Mouse (Mus musculus): Measurements from ENCODE around the gene Cfap54. TPM values are rescaled to one million over a fixed set of nuclear protein-coding genes. Genes with fewer than 3 reads are reported as not detected.

Cfap54 gene
- total and polyA plus RNA-seq, 3 experiments = 1.9 to 16.2 (median 5.1) TPM

DNA sequence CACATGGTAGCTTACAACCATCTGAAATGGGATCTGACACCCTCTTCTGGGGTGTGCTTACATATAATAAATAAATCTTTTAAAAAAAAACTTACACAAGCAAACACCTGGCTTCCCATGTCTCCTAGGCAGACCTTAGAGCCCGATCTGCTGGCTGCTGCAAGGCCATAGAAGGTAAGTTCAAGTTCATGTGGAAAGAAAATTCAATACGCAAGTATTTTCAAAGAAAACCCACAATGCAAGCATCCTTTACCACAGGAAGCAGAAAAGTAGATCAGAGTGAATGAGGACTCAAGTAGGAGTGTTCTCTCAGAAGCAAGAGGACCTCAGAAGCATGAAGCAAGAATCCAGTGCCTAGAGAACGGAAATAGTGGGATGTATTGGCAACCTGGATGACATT lies 39.6 kb downstream of the Cfap54 start:
- Histone ChIP-seq H3K36me3 (replicated peaks) (no peaks in the 10 kb centered on the region), H3K4me1 (ENCODE audit: insufficient read depth, low read depth, low read length) (0 out of 2 replicates have a peak, but pooled peaks cover 3% of the 10 kb centered on the region), H3K4me3 (ENCODE audit: low read depth, low read length) (no peak overlapping the region), H3K9me3 (replicated peaks) (no peaks in the 10 kb centered on the region), H3K27me3 (ENCODE audit: insufficient read depth, low read length) (peaks cover 11% of the 10 kb centered on the region)
- DNase-seq (ENCODE audit: low spot score) (no peak), ATAC-seq (ENCODE audit: extremely low read depth, insufficient number of reproducible peaks, low FRiP score, poor library complexity, severe bottlenecking) (no peak)
- TF ChIP-seq CTCF (IDR thresholded peaks at IDR 0.05; ENCODE audit: low read depth, low read length) (no peak), GATA1 (IDR thresholded peaks at IDR 0.05; ENCODE audit: borderline replicate concordance, low read length) (no peak), TAL1 (conservative IDR thresholded peaks at IDR 0.05; ENCODE audit: low read depth, low read length) (no peak), GATA2 (IDR thresholded peaks at IDR 0.05; ENCODE audit: borderline replicate concordance, low read depth, low read length) (no peak), POLR2AphosphoS5 (IDR thresholded peaks at IDR 0.05; ENCODE audit: insufficient replicate concordance, low read depth, low read length) (no peak)

DNA sequence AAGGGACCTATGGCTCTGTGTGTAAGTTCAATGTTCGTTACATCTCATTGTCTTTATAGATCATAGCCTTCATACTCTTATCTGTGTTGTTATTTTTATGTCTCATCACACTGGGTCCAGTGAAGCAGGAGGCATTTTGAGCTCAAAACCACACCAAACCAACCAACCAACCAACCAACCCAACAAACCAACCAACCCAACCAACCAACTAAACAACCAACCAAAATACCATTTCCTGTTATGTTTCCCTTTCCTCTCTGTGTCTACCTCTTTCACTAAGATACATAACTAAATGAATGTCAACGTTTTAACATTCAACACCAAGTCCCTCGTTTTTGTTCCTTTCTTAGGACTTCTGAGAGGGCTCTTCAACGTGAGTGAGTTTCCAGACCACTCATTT lies 40.0 kb downstream of the Cfap54 start:
- 0 out of 2 replicates have a peak, but pooled peaks cover 3% of the 10 kb centered on the region for H3K4me1 ChIP-seq (ENCODE audit: insufficient read depth, low read depth, low read length)
- no peak for ATAC-seq (ENCODE audit: extremely low read depth, insufficient number of reproducible peaks, low FRiP score, poor library complexity, severe bottlenecking)
- DNase-seq (ENCODE audit: low spot score) = no peak
- H3K36me3 ChIP-seq (replicated peaks) = no peaks in the 10 kb centered on the region
- no peaks in the 10 kb centered on the region for H3K9me3 ChIP-seq (replicated peaks)
- H3K4me3 ChIP-seq (ENCODE audit: low read depth, low read length) = no peak overlapping the region
- TF ChIP-seq TAL1 (conservative IDR thresholded peaks at IDR 0.05; ENCODE audit: low read depth, low read length) (no peak), CTCF (IDR thresholded peaks at IDR 0.05; ENCODE audit: low read depth, low read length) (no peak), POLR2AphosphoS5 (IDR thresholded peaks at IDR 0.05; ENCODE audit: insufficient replicate concordance, low read depth, low read length) (no peak), GATA2 (IDR thresholded peaks at IDR 0.05; ENCODE audit: borderline replicate concordance, low read depth, low read length) (no peak), GATA1 (IDR thresholded peaks at IDR 0.05; ENCODE audit: borderline replicate concordance, low read length) (no peak)
- H3K27me3 ChIP-seq (ENCODE audit: insufficient read depth, low read length) = peaks cover 11% of the 10 kb centered on the region

DNA sequence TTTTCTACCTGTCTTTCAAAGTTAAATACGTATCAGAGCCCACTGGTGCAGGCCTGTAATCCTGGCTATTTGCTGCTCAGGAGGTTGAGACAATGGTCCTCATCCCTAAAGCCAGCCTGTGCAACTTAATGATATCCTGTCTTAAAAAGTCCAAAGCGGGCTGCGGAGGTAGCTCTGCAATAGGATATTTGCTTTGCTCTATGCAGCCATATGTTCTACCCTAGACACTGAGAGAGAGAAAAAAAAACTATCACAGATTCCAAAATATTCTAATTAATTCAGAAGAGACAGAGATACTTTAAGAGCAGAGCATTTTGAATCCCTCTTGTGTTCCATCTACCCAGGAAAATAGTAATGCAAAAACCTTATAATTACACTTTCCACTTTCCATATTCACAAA lies 44.9 kb downstream of the Cfap54 start:
- peaks cover 23% of the 10 kb centered on the region for H3K27me3 ChIP-seq (ENCODE audit: insufficient read depth, low read length)
- H3K4me1 ChIP-seq (ENCODE audit: insufficient read depth, low read depth, low read length) = 0 out of 2 replicates have a peak, but pooled peaks cover 3% of the 10 kb centered on the region
- no peak overlapping the region for H3K4me3 ChIP-seq (ENCODE audit: low read depth, low read length)
- H3K36me3 ChIP-seq (replicated peaks) = no peaks in the 10 kb centered on the region
- no peak for ATAC-seq (ENCODE audit: extremely low read depth, insufficient number of reproducible peaks, low FRiP score, poor library complexity, severe bottlenecking)
- no peak for DNase-seq (ENCODE audit: low spot score)
- TF ChIP-seq POLR2AphosphoS5 (IDR thresholded peaks at IDR 0.05; ENCODE audit: insufficient replicate concordance, low read depth, low read length) (no peak), GATA1 (IDR thresholded peaks at IDR 0.05; ENCODE audit: borderline replicate concordance, low read length) (no peak), CTCF (IDR thresholded peaks at IDR 0.05; ENCODE audit: low read depth, low read length) (no peak), GATA2 (IDR thresholded peaks at IDR 0.05; ENCODE audit: borderline replicate concordance, low read depth, low read length) (no peak), TAL1 (conservative IDR thresholded peaks at IDR 0.05; ENCODE audit: low read depth, low read length) (no peak)
- H3K9me3 ChIP-seq (replicated peaks) = no peaks in the 10 kb centered on the region

DNA sequence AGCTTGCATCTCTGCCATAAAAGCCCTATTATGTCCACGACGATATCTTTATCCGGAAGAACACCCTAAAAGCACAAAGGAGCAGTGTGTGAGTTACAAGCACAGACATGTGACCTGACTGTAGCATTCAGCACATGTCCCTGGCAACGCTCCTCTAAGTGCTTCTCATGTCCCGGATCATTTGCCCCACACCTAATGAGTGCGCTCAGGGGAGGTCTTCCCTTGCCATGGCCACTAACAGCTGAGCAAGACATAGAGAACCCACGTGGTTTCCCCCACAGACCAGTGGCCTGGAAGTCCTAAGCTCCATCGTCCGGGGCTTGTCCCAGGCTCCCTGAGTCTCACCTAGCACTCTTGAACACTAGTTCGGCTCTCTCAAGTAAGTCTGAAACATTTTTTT lies 45.9 kb downstream of the Cfap54 start:
- DNase-seq (ENCODE audit: low spot score) = no peak
- Histone ChIP-seq H3K4me1 (ENCODE audit: insufficient read depth, low read depth, low read length) (0 out of 2 replicates have a peak, but pooled peaks cover 3% of the 10 kb centered on the region), H3K9me3 (replicated peaks) (no peaks in the 10 kb centered on the region), H3K36me3 (replicated peaks) (no peaks in the 10 kb centered on the region), H3K27me3 (ENCODE audit: insufficient read depth, low read length) (peaks cover 23% of the 10 kb centered on the region), H3K4me3 (ENCODE audit: low read depth, low read length) (no peak overlapping the region)
- TF ChIP-seq POLR2AphosphoS5 (IDR thresholded peaks at IDR 0.05; ENCODE audit: insufficient replicate concordance, low read depth, low read length) (no peak), CTCF (IDR thresholded peaks at IDR 0.05; ENCODE audit: low read depth, low read length) (no peak), GATA1 (IDR thresholded peaks at IDR 0.05; ENCODE audit: borderline replicate concordance, low read length) (no peak), GATA2 (IDR thresholded peaks at IDR 0.05; ENCODE audit: borderline replicate concordance, low read depth, low read length) (no peak), TAL1 (conservative IDR thresholded peaks at IDR 0.05; ENCODE audit: low read depth, low read length) (no peak)
- no peak for ATAC-seq (ENCODE audit: extremely low read depth, insufficient number of reproducible peaks, low FRiP score, poor library complexity, severe bottlenecking)

DNA sequence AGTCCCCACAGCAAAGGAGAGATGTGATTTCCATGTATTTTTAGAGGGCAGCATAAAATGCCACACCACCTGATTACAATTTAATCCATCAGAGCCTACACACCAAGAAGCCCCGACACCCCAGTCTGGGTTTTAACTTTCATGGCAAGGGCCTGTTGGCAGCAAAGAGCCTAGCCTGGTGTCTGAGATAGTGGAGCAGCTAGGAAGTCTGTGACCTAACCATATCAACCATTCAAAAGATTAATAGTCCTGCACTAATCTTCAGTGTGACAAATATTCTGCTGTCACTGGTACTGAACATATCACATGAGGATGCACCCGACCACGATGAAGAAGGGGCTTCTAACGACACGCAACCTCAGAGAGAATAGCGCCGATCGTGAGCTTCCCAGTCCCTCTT lies 58.1 kb downstream of the Cfap54 start:
- ATAC-seq (ENCODE audit: extremely low read depth, insufficient number of reproducible peaks, low FRiP score, poor library complexity, severe bottlenecking) (no peak), DNase-seq (ENCODE audit: low spot score) (no peak)
- no peak for TF ChIP-seq TAL1 (conservative IDR thresholded peaks at IDR 0.05; ENCODE audit: low read depth, low read length)
- TF ChIP-seq GATA1 (IDR thresholded peaks at IDR 0.05; ENCODE audit: borderline replicate concordance, low read length) = no peak
- no peak for TF ChIP-seq POLR2AphosphoS5 (IDR thresholded peaks at IDR 0.05; ENCODE audit: insufficient replicate concordance, low read depth, low read length)
- no peak for TF ChIP-seq GATA2 (IDR thresholded peaks at IDR 0.05; ENCODE audit: borderline replicate concordance, low read depth, low read length)
- TF ChIP-seq CTCF (IDR thresholded peaks at IDR 0.05; ENCODE audit: low read depth, low read length) = no peak
- Histone ChIP-seq H3K36me3 (replicated peaks) (no peaks in the 10 kb centered on the region), H3K4me1 (ENCODE audit: insufficient read depth, low read depth, low read length) (no peaks in the 10 kb centered on the region), H3K9me3 (replicated peaks) (no peaks in the 10 kb centered on the region), H3K27me3 (ENCODE audit: insufficient read depth, low read length) (peaks cover 9% of the 10 kb centered on the region; the same call in 1 of the 2 replicates), H3K4me3 (ENCODE audit: low read depth, low read length) (no peak overlapping the region)

DNA sequence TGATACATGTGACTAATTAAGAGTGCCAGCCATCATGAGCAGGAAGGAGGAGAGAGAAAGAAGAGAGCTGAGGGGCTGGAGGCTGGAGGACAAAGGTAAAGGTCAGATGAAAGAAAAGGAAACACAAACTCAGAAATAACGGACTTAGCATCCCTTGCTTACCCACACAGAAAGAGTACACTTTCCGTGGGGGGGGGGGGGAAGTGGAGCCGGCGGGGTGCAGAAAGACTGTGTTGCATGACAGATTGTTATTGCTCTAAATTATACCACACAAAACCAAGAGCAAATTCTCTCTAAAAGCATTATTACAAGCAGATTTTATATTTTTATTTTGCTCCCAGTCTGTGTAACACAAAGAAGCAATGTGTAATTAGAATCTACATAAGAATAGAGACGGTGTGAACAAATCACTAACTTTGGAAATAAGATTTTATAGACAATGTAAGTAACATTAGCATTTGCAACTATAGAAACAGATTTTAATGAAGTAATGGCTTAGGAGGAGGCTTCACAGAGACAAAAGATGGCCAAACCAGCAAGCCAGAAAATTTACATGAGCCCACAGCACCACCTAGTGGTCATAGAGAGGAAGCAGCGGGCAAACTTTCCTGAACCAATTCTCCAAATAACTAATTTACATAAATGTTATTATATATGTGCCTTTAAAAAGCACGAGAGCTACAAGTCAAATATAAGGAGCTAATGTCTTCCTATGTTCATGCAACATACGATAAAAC lies 67.2 kb downstream of the Cfap54 start:
- no peaks in the 10 kb centered on the region for H3K4me1 ChIP-seq (ENCODE audit: insufficient read depth, low read depth, low read length)
- H3K9me3 ChIP-seq (replicated peaks) = no peaks in the 10 kb centered on the region
- peak; percentile 56; the same call in 1 of the 2 replicates for TF ChIP-seq CTCF (IDR thresholded peaks at IDR 0.05; ENCODE audit: low read depth, low read length)
- no peak for TF ChIP-seq TAL1 (conservative IDR thresholded peaks at IDR 0.05; ENCODE audit: low read depth, low read length)
- no peak; the same call in 1 of the 2 replicates for ATAC-seq (ENCODE audit: extremely low read depth, insufficient number of reproducible peaks, low FRiP score, poor library complexity, severe bottlenecking)
- DNase-seq (ENCODE audit: low spot score) = peak; percentile 17
- H3K27me3 ChIP-seq (ENCODE audit: insufficient read depth, low read length) = peaks cover 5% of the 10 kb centered on the region; the same call in 1 of the 2 replicates
- H3K4me3 ChIP-seq (ENCODE audit: low read depth, low read length) = no peak overlapping the region
- H3K36me3 ChIP-seq (replicated peaks) = no peaks in the 10 kb centered on the region
